Mouse (Mus musculus) mature B cell (primary cell): ENCODE measurements around the gene Krt39.

Experiments
- in situ Hi-C: fragments of 300-500 bp; cut with MboI; formaldehyde crosslinking; loops from 2 replicates; pipeline ENCODE4 v1.14.3; 2019

Gene Krt39

GRCm38 (mm10) chr11:99471946-99472345 is 49.2 kb downstream of the Krt39 start:
- in situ Hi-C loops, result no loop called here

GRCm38 (mm10) chr11:99469228-99469627 is 51.9 kb downstream of the Krt39 start:
- in situ Hi-C loops, result no loop called here

GRCm38 (mm10) chr11:99468566-99468965 is 52.6 kb downstream of the Krt39 start:
- in situ Hi-C loops, result no loop called here

GRCm38 (mm10) chr11:99466316-99466715 is 54.8 kb downstream of the Krt39 start:
- in situ Hi-C loops, result no loop called here

GRCm38 (mm10) chr11:99464836-99465235 is 56.3 kb downstream of the Krt39 start:
- in situ Hi-C loops, result no loop called here
